9 mouse cellular contexts compared by ENCODE assay signal in the genomic region with DNA sequence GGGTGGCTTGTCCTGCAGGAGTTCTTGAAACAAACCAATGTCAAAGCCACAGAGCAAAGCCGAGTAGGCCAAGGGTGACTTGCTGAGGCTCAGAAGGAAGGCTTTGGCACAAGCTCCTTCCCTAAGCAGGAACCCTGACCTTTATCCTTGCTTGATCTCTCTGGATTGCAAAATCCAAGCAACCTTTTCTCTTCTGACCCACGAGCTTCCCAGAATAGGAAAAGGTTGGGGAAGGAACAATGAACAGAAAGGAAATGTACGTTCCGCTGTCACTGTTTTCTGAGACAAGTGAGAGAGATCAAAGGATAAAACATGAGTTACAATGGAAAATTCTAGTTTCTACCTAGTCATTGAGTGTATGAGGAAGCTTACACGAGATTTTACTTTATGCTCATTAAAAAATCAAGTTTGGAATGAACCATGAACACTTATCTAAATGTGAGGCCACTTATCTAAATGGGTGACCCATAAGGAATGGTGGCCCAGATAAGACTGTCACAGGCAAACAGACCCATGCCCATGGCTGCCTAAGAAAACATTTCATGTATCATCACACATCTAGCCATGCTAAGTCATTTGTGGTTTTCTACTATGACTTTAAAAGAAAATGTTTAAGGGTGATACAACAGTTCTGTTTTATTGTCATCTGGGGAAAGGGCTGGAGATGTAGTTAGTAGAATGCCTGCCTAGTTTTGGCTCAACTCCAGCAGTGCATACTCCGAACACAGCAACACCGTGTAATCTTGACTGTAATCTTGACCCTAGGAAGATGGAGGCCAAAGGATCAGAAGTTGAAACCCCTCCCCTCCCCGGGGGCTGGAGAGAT.
A peak's percentile ranks its signal among the peaks of the same experiment; 100 is the strongest.
DNase-seq lines count a peak whose midpoint lies in the region; ATAC-seq lines count a peak whose summit lies in the region.
"Had no signal": no experiment of that assay in that cellular context is flagged by ENCODE, and none has a peak within 500 bp of the region (broad histone marks: within the 10 kb centered on the region; RNA-seq: fewer than 3 reads in every experiment).

No protein-coding gene starts in this region.

- DNase-seq in CD4-positive helper T cell, adult 2 months (ENCODE audit: low read depth, low spot score), result peak; percentile 66
- DNase-seq in gonadal fat pad, adult 2 months (ENCODE audit: low read depth), result peak; percentile 27
- peak; percentile 10 for DNase-seq in liver
- DNase-seq in layer of hippocampus, postnatal 10 days (ENCODE audit: low spot score in 2 of 2), result no peak
- no peak for DNase-seq in cerebellum, adult 18-20 months
- DNase-seq in spleen, postnatal 4 days (ENCODE audit: low spot score in 2 of 2), result no peak
- DNase-seq: cerebellum, postnatal 10 days had no signal

- peak; percentile 50 for ATAC-seq in CD4-positive, CD25-positive, alpha-beta regulatory T cell, adult 4 months
- ATAC-seq: midbrain, embryonic 16.5 days had no signal

Comparison
In these comparisons a context has a peak if more than half of its experiments do, and no peak if none do; other contexts are left out.
1. DNase-seq: peak in CD4-positive helper T cell, adult 2 months (single experiment), gonadal fat pad, adult 2 months (single experiment) and liver (single experiment); none in layer of hippocampus, postnatal 10 days (0 of 2), cerebellum, adult 18-20 months (0 of 2) and spleen, postnatal 4 days (0 of 2).